19 mouse cellular contexts compared by ENCODE assay signal in the genomic region with DNA sequence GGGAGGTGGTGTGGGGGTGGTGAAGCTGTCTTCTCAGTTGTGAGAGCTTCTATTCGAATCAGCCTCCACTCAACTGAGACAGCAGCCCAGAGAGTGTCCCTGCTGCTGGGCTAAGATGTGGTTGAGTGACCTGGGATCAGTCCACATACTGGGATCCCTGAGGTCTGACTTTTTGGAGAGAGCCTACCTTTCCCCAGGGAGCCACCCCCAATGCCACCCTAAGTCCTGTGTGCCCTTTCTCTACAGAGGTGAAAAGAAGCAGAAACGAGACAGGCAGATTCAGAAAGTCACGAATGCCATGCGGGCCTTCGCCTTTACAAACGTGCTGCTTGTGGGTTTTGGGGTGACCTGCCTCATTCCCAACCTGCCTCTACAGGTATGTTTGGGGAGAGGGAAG. TPM values are rescaled to one million over a fixed set of nuclear protein-coding genes. Genes with fewer than 3 reads are reported as not detected.
DNase-seq lines count a peak whose midpoint lies in the region; ATAC-seq and TF ChIP-seq lines count a peak whose summit lies in the region.
"Had no signal": no experiment of that assay in that cellular context is flagged by ENCODE, and none has a peak within 500 bp of the region (broad histone marks: within the 10 kb centered on the region; RNA-seq: fewer than 3 reads in every experiment).

No protein-coding gene starts in this region.

- no peak for ATAC-seq in limb, embryonic 13.5 days (ENCODE audit: low FRiP score, low read depth)
- ATAC-seq in stomach, postnatal 0 days (ENCODE audit: low FRiP score, low TSS enrichment) = no peak
- no peak for ATAC-seq in forebrain, embryonic 12.5 days (ENCODE audit: low FRiP score)
- ATAC-seq: forebrain, embryonic 14.5 days; liver, embryonic 12.5 days had no signal

- 0 out of 2 replicates have a peak overlapping the region, but pooled peaks have one; percentile 1 for H3K9ac ChIP-seq in limb, embryonic 13.5 days
- no peak overlapping the region for H3K9ac ChIP-seq in stomach, postnatal 0 days (ENCODE audit: low read length)
- no peak overlapping the region for H3K9ac ChIP-seq in forebrain, embryonic 12.5 days
- H3K9ac ChIP-seq: hindbrain, embryonic 13.5 days; limb, embryonic 12.5 days; liver, embryonic 12.5 days had no signal

- no peak overlapping the region for H3K4me3 ChIP-seq in limb, embryonic 13.5 days
- H3K4me3 ChIP-seq in limb, embryonic 10.5 days = no peak overlapping the region
- H3K4me3 ChIP-seq in stomach, postnatal 0 days (ENCODE audit: low read depth, low read length) = no peak overlapping the region
- H3K4me3 ChIP-seq in forebrain, embryonic 12.5 days (replicated peaks) = no peak overlapping the region
- H3K4me3 ChIP-seq: hindbrain, embryonic 13.5 days; limb, embryonic 12.5 days; liver, embryonic 12.5 days had no signal

- H3K27ac ChIP-seq in limb, embryonic 13.5 days = no peak overlapping the region
- H3K27ac ChIP-seq in limb, embryonic 10.5 days = no peak overlapping the region
- H3K27ac ChIP-seq in stomach, postnatal 0 days (replicated peaks) = no peak overlapping the region
- H3K27ac ChIP-seq in forebrain, embryonic 12.5 days = no peak overlapping the region
- H3K27ac ChIP-seq: hindbrain, embryonic 13.5 days; limb, embryonic 12.5 days; liver, embryonic 12.5 days had no signal

- peak; percentile 55 for DNase-seq in cerebellum, adult 11-12 months
- DNase-seq in cerebellum, postnatal 4 days (ENCODE audit: low spot score in 2 of 2) = no peak
- peak; percentile 87 for DNase-seq in heart, adult 11 months
- no peak for DNase-seq in heart, adult 8-10 months (ENCODE audit: low spot score)
- DNase-seq in limb, embryonic 10.5 days (ENCODE audit: low spot score) = no peak
- DNase-seq in stomach, postnatal 0 days (ENCODE audit: low spot score) = peak; percentile 12
- DNase-seq: adrenal gland, postnatal 14 days; lung, adult 18-20 months; lung, postnatal 10 days had no signal

- no peak overlapping the region for H3K4me2 ChIP-seq in limb, embryonic 13.5 days (replicated peaks)
- no peak overlapping the region for H3K4me2 ChIP-seq in stomach, postnatal 0 days (replicated peaks; ENCODE audit: low read depth)
- H3K4me2 ChIP-seq in forebrain, embryonic 12.5 days = no peak overlapping the region
- H3K4me2 ChIP-seq: hindbrain, embryonic 13.5 days; limb, embryonic 12.5 days; liver, embryonic 12.5 days; midbrain, embryonic 11.5 days had no signal

- H3K9me3 ChIP-seq in limb, embryonic 13.5 days = no peaks in the 10 kb centered on the region
- H3K9me3 ChIP-seq in limb, embryonic 10.5 days (replicated peaks) = no peaks in the 10 kb centered on the region
- no peaks in the 10 kb centered on the region for H3K9me3 ChIP-seq in stomach, postnatal 0 days (ENCODE audit: control insufficient read depth, low read length)
- no peaks in the 10 kb centered on the region for H3K9me3 ChIP-seq in forebrain, embryonic 12.5 days
- H3K9me3 ChIP-seq: hindbrain, embryonic 13.5 days; limb, embryonic 12.5 days; liver, embryonic 12.5 days had no signal

- WGBS in limb, embryonic 13.5 days = 85% methylated on average over 6 of the region's 6 CpGs
- WGBS in limb, embryonic 10.5 days = 90% methylated on average over 6 of the region's 6 CpGs
- 80% methylated on average over 6 of the region's 6 CpGs for WGBS in stomach, postnatal 0 days
- WGBS in forebrain, embryonic 12.5 days = 79% methylated on average over 6 of the region's 6 CpGs

- no peak for TF ChIP-seq EP300 in stomach, postnatal 0 days (optimal IDR thresholded peaks at IDR 0.05)

- H3K27me3 ChIP-seq in limb, embryonic 13.5 days = no peaks in the 10 kb centered on the region
- no peaks in the 10 kb centered on the region for H3K27me3 ChIP-seq in limb, embryonic 10.5 days (ENCODE audit: low read depth, poor library complexity, severe bottlenecking)
- H3K27me3 ChIP-seq in stomach, postnatal 0 days (ENCODE audit: control insufficient read depth, insufficient read depth, low read length) = no peaks in the 10 kb centered on the region
- H3K27me3 ChIP-seq in forebrain, embryonic 12.5 days = no peaks in the 10 kb centered on the region
- H3K27me3 ChIP-seq: hindbrain, embryonic 13.5 days; limb, embryonic 12.5 days; liver, embryonic 12.5 days had no signal

- H3K4me1 ChIP-seq in limb, embryonic 13.5 days = peaks cover 13% of the 10 kb centered on the region
- peaks cover 29% of the 10 kb centered on the region for H3K4me1 ChIP-seq in limb, embryonic 10.5 days
- peaks cover 4% of the 10 kb centered on the region; the same call in 1 of the 2 replicates for H3K4me1 ChIP-seq in stomach, postnatal 0 days (replicated peaks; ENCODE audit: control insufficient read depth, insufficient read depth)
- peaks cover 14% of the 10 kb centered on the region for H3K4me1 ChIP-seq in forebrain, embryonic 12.5 days

- no peak for TF ChIP-seq CTCF in stomach, postnatal 0 days (IDR thresholded peaks at IDR 0.05; ENCODE audit: low read depth)

- H3K36me3 ChIP-seq in limb, embryonic 13.5 days = no peaks in the 10 kb centered on the region
- peaks cover 10% of the 10 kb centered on the region; the same call in 1 of the 2 replicates for H3K36me3 ChIP-seq in limb, embryonic 10.5 days
- H3K36me3 ChIP-seq in stomach, postnatal 0 days (ENCODE audit: control insufficient read depth, insufficient read depth, low read length) = no peaks in the 10 kb centered on the region
- H3K36me3 ChIP-seq in forebrain, embryonic 12.5 days (replicated peaks) = peaks cover 25% of the 10 kb centered on the region
- H3K36me3 ChIP-seq: limb, embryonic 12.5 days; liver, embryonic 12.5 days had no signal

RNA-seq across cellular contexts. Expression of gene Pitpna, which starts 19.8 kb away (rescaled TPM):
- 100 to 1,000 TPM in 3 of 4 experiments, 10 to 100 TPM in 1; 89.5 to 110 (median 105) TPM for total RNA-seq in heart, adult 8-10 months (2022)
- polyA plus RNA-seq in limb, embryonic 13.5 days (2015; fragmentation: Nextera tagmentation; extraction: Ambion mirVana) = 60.9 and 62.5 TPM in 2 replicates
- polyA plus RNA-seq in limb, embryonic 10.5 days (2016; fragmentation: Nextera tagmentation; extraction: Ambion mirVana) = 60.9 and 68.8 TPM in 2 replicates
- 79.3 and 84.3 TPM in 2 replicates for polyA plus RNA-seq in stomach, postnatal 0 days (2015; fragmentation: Nextera tagmentation; extraction: Ambion mirVana)
- polyA plus RNA-seq in forebrain, embryonic 12.5 days (2016; fragmentation: Nextera tagmentation; extraction: Ambion mirVana) = 95.5 and 96.1 TPM in 2 replicates

RNA-seq across cellular contexts. Expression of gene Slc43a2, which starts 36.6 kb away (rescaled TPM):
- 10 to 100 TPM; 13.2 to 22.8 (median 20.1) TPM for total RNA-seq in heart, adult 8-10 months (2022)
- 4.8 TPM in 2 replicates for polyA plus RNA-seq in limb, embryonic 13.5 days (2015; fragmentation: Nextera tagmentation; extraction: Ambion mirVana)
- 3.4 and 4.9 TPM in 2 replicates for polyA plus RNA-seq in limb, embryonic 10.5 days (2016; fragmentation: Nextera tagmentation; extraction: Ambion mirVana)
- polyA plus RNA-seq in stomach, postnatal 0 days (2015; fragmentation: Nextera tagmentation; extraction: Ambion mirVana) = 5.7 and 6.4 TPM in 2 replicates
- 11.4 TPM in 2 replicates for polyA plus RNA-seq in forebrain, embryonic 12.5 days (2016; fragmentation: Nextera tagmentation; extraction: Ambion mirVana)

RNA-seq across cellular contexts. Expression of gene Scarf1, which starts 54.8 kb away (rescaled TPM):
- total RNA-seq in heart, adult 8-10 months (2022) = 1 to 10 TPM; 6.3 to 8.5 (median 7.4) TPM
- polyA plus RNA-seq in limb, embryonic 13.5 days (2015; fragmentation: Nextera tagmentation; extraction: Ambion mirVana) = 6.0 and 6.6 TPM in 2 replicates
- polyA plus RNA-seq in limb, embryonic 10.5 days (2016; fragmentation: Nextera tagmentation; extraction: Ambion mirVana) = 7.0 and 7.1 TPM in 2 replicates
- 2.8 and 2.9 TPM in 2 replicates for polyA plus RNA-seq in stomach, postnatal 0 days (2015; fragmentation: Nextera tagmentation; extraction: Ambion mirVana)
- polyA plus RNA-seq in forebrain, embryonic 12.5 days (2016; fragmentation: Nextera tagmentation; extraction: Ambion mirVana) = 3.0 and 3.9 TPM in 2 replicates
- total RNA-seq: neutrophil, adult 5-6 weeks had no signal

RNA-seq across cellular contexts. Expression of gene Rilp, which starts 58.2 kb away (rescaled TPM):
- total RNA-seq in heart, adult 8-10 months (2022) = 10 to 100 TPM; 47.8 to 61.5 (median 56.2) TPM
- 0.34 and 0.66 TPM in 2 replicates for polyA plus RNA-seq in limb, embryonic 13.5 days (2015; fragmentation: Nextera tagmentation; extraction: Ambion mirVana)
- polyA plus RNA-seq in limb, embryonic 10.5 days (2016; fragmentation: Nextera tagmentation; extraction: Ambion mirVana) = 0.25 and 0.46 TPM in 2 replicates
- polyA plus RNA-seq in stomach, postnatal 0 days (2015; fragmentation: Nextera tagmentation; extraction: Ambion mirVana) = 2.7 and 3.5 TPM in 2 replicates
- 0.22 and 0.34 TPM in 2 replicates for polyA plus RNA-seq in forebrain, embryonic 12.5 days (2016; fragmentation: Nextera tagmentation; extraction: Ambion mirVana)
- total RNA-seq: granulocyte monocyte progenitor cell, adult 5-6 weeks; megakaryocyte progenitor cell, adult 5-6 weeks; neutrophil, adult 5-6 weeks had no signal

Comparison
In these comparisons a context has a peak if more than half of its experiments do, and no peak if none do; other contexts are left out.
1. DNase-seq: peak in cerebellum, adult 11-12 months (single experiment), heart, adult 11 months (single experiment) and stomach, postnatal 0 days (single experiment); none in cerebellum, postnatal 4 days (0 of 2), heart, adult 8-10 months (single experiment) and limb, embryonic 10.5 days (single experiment).